Comparison of ENCODE assay signal across 19 mouse cellular contexts in genomic region chr6:120240461-120240860, GRCm38 (mm10). TPM values are rescaled to one million over a fixed set of nuclear protein-coding genes. Genes with fewer than 3 reads are reported as not detected.
DNase-seq lines count a peak whose midpoint lies in the region; ATAC-seq and TF ChIP-seq lines count a peak whose summit lies in the region.
"Had no signal": no experiment of that assay in that cellular context is flagged by ENCODE, and none has a peak within 500 bp of the region (broad histone marks: within the 10 kb centered on the region; RNA-seq: fewer than 3 reads in every experiment).

No protein-coding gene starts in this region.

- DNase-seq in kidney, adult 2 months, result peak; percentile 63
- DNase-seq in cerebellum, adult 9-11 months, result peak; percentile 42
- DNase-seq in kidney, adult 9 months, result peak; percentile 42
- peak; percentile 31 for DNase-seq in urinary bladder, postnatal 25 days (ENCODE audit: low spot score)
- DNase-seq in hindbrain, postnatal 0 days (ENCODE audit: low spot score), result no peak
- no peak for DNase-seq in lung, adult 18-20 months
- DNase-seq: adrenal gland, adult 2 months; gastrocnemius, postnatal 36 days; liver; lung, adult 2 months; midbrain, embryonic 14.5 days had no signal

- no peak for ATAC-seq in kidney, embryonic 14.5 days (ENCODE audit: low FRiP score, low TSS enrichment)
- ATAC-seq in hindbrain, postnatal 0 days, result no peak

- no peaks in the 10 kb centered on the region for H3K9me3 ChIP-seq in kidney, embryonic 14.5 days (ENCODE audit: control insufficient read depth, low read length)
- no peaks in the 10 kb centered on the region for H3K9me3 ChIP-seq in hindbrain, postnatal 0 days (ENCODE audit: low read length)
- H3K9me3 ChIP-seq: hindbrain, embryonic 15.5 days had no signal

- no peak overlapping the region for H3K9ac ChIP-seq in kidney, embryonic 14.5 days (ENCODE audit: low read depth, low read length)
- H3K9ac ChIP-seq in hindbrain, postnatal 0 days (replicated peaks; ENCODE audit: low read length), result no peak overlapping the region
- H3K9ac ChIP-seq: hindbrain, embryonic 15.5 days had no signal

- WGBS in kidney, adult 2 months, result 48% methylated on average over 5 of the region's 5 CpGs
- WGBS in kidney, embryonic 14.5 days, result 72% methylated on average over 5 of the region's 5 CpGs
- WGBS in hindbrain, postnatal 0 days, result 71% methylated on average over 5 of the region's 5 CpGs

- no peak overlapping the region for H3K4me2 ChIP-seq in kidney, embryonic 14.5 days (replicated peaks; ENCODE audit: low read depth, low read length)
- H3K4me2 ChIP-seq in hindbrain, postnatal 0 days (ENCODE audit: low read depth, low read length), result no peak overlapping the region
- H3K4me2 ChIP-seq: heart, embryonic 11.5 days; hindbrain, embryonic 15.5 days had no signal

- TF ChIP-seq CTCF in kidney, adult 2 months (conservative IDR thresholded peaks at IDR 0.05; ENCODE audit: insufficient read depth, insufficient read length, low read depth, low read length), result no peak
- no peak for TF ChIP-seq CTCF in hindbrain, postnatal 0 days (IDR thresholded peaks at IDR 0.05; ENCODE audit: low read depth)

- H3K4me1 ChIP-seq in kidney, adult 2 months (ENCODE audit: control insufficient read depth, insufficient read depth, low read length), result peaks cover 36% of the 10 kb centered on the region
- H3K4me1 ChIP-seq in kidney, embryonic 14.5 days (ENCODE audit: control insufficient read depth, insufficient read depth, low read length), result 0 out of 2 replicates have a peak, but pooled peaks cover 10% of the 10 kb centered on the region
- H3K4me1 ChIP-seq in hindbrain, postnatal 0 days (ENCODE audit: insufficient read depth, low read length), result no peaks in the 10 kb centered on the region
- H3K4me1 ChIP-seq: hindbrain, embryonic 15.5 days had no signal

- H3K36me3 ChIP-seq in kidney, adult 2 months (ENCODE audit: control insufficient read depth, insufficient read depth, low read length), result no peaks in the 10 kb centered on the region
- no peaks in the 10 kb centered on the region for H3K36me3 ChIP-seq in kidney, embryonic 14.5 days (ENCODE audit: control insufficient read depth, insufficient read depth, low read length)
- no peaks in the 10 kb centered on the region for H3K36me3 ChIP-seq in hindbrain, postnatal 0 days (ENCODE audit: insufficient read depth, low read length)
- H3K36me3 ChIP-seq: hindbrain, embryonic 15.5 days had no signal

- no peak overlapping the region for H3K4me3 ChIP-seq in kidney, adult 2 months (ENCODE audit: insufficient read depth, low read depth, low read length)
- no peak overlapping the region for H3K4me3 ChIP-seq in kidney, embryonic 14.5 days (ENCODE audit: low read length)
- no peak overlapping the region for H3K4me3 ChIP-seq in hindbrain, postnatal 0 days (ENCODE audit: low read length)
- H3K4me3 ChIP-seq: hindbrain, embryonic 15.5 days; layer of hippocampus, adult 2 months had no signal

- H3K27me3 ChIP-seq in kidney, adult 2 months (replicated peaks; ENCODE audit: control insufficient read depth, insufficient read depth, low read length), result no peaks in the 10 kb centered on the region
- H3K27me3 ChIP-seq in kidney, embryonic 14.5 days (ENCODE audit: control insufficient read depth, insufficient read depth, low read length), result no peaks in the 10 kb centered on the region
- H3K27me3 ChIP-seq in hindbrain, postnatal 0 days (ENCODE audit: insufficient read depth, low read length), result no peaks in the 10 kb centered on the region
- H3K27me3 ChIP-seq: hindbrain, embryonic 15.5 days had no signal

- TF ChIP-seq POLR2A in kidney, adult 2 months (IDR thresholded peaks at IDR 0.05; ENCODE audit: low read depth, low read length), result no peak

- H3K27ac ChIP-seq in kidney, adult 2 months (ENCODE audit: insufficient read depth, low read depth, low read length), result peak overlapping the region; percentile 56
- no peak overlapping the region for H3K27ac ChIP-seq in kidney, embryonic 14.5 days (ENCODE audit: low read depth, low read length)
- H3K27ac ChIP-seq in hindbrain, postnatal 0 days, result no peak overlapping the region
- H3K27ac ChIP-seq: hindbrain, embryonic 15.5 days; layer of hippocampus, adult 2 months; macrophage had no signal

RNA-seq across cellular contexts. Expression of gene D330020A13Rik, which starts 53.7 kb away (rescaled TPM):
- polyA plus RNA-seq in kidney, adult 2 months (2012; rRNA removed), result 0.09 and 0.22 TPM in 2 replicates
- polyA plus RNA-seq in kidney, embryonic 14.5 days (2014; fragmentation: Nextera tagmentation; extraction: Ambion mirVana), result 0.22 and 0.49 TPM in 2 replicates
- total RNA-seq in hindbrain, postnatal 0 days (2014; rRNA removed), result 0.52 TPM in 1 of 2 replicates, not detected in the other
- not detected in 2 replicates for polyA plus RNA-seq in hindbrain, postnatal 0 days (2015; fragmentation: Nextera tagmentation; extraction: Ambion mirVana)
- total RNA-seq: gastrocnemius, postnatal 36 days; heart, postnatal 25 days; layer of hippocampus, adult 2 months had no signal
- polyA plus RNA-seq: cortical plate, adult 2 months; forebrain, embryonic 11.5 days; lung, adult 2 months; macrophage had no signal

RNA-seq across cellular contexts. Expression of gene B4galnt3, which starts 53.9 kb away (rescaled TPM):
- 28.9 and 35.3 TPM in 2 replicates for polyA plus RNA-seq in kidney, adult 2 months (2012; rRNA removed)
- polyA plus RNA-seq in kidney, embryonic 14.5 days (2014; fragmentation: Nextera tagmentation; extraction: Ambion mirVana), result 0.45 and 1.1 TPM in 2 replicates
- total RNA-seq in hindbrain, postnatal 0 days (2014; rRNA removed), result 1.5 and 2.1 TPM in 2 replicates
- polyA plus RNA-seq in hindbrain, postnatal 0 days (2015; fragmentation: Nextera tagmentation; extraction: Ambion mirVana), result 0.26 and 0.31 TPM in 2 replicates
- polyA plus RNA-seq: forebrain, embryonic 11.5 days; macrophage; midbrain, embryonic 14.5 days had no signal

Comparison
In these comparisons a context has a peak if more than half of its experiments do, and no peak if none do; other contexts are left out.
1. RNA of gene B4galnt3, which starts 53.9 kb away (polyA plus RNA-seq): 28.9 to 35.3 TPM in kidney, adult 2 months; 0.45 to 1.1 TPM in kidney, embryonic 14.5 days and 0.26 to 0.31 TPM in hindbrain, postnatal 0 days; every median in the first group is over 10 times any median in the second.
2. DNase-seq: peak in kidney, adult 2 months (single experiment), cerebellum, adult 9-11 months (single experiment), kidney, adult 9 months (single experiment) and urinary bladder, postnatal 25 days (single experiment); none in hindbrain, postnatal 0 days (single experiment) and lung, adult 18-20 months (0 of 2).